Mouse (Mus musculus) ES-Bruce4 (cell line): Measurements from ENCODE around the gene Dcaf5. TPM values are rescaled to one million over a fixed set of nuclear protein-coding genes. Genes with fewer than 3 reads are reported as not detected.
A peak's percentile ranks its signal among the peaks of the same experiment; 100 is the strongest.

Experiments used
- H3K27ac ChIP-seq: 2 replicates; pipeline ENCODE4 v1.5.1; 2012; ENCODE audit warnings: low read length, inconsistent platforms; ENCODE audit not compliant: insufficient read depth
- H3K27me3 ChIP-seq: 2 replicates; pipeline ENCODE4 v1.6.1; 2012; ENCODE audit warnings: mild to moderate bottlenecking, low read length, inconsistent platforms; ENCODE audit not compliant: control insufficient read depth, poor library complexity, insufficient read depth, severe bottlenecking
- H3K36me3 ChIP-seq: 2 replicates; pipeline ENCODE4 v1.6.1; 2012; ENCODE audit warnings: inconsistent platforms, mild to moderate bottlenecking, low read length, moderate library complexity; ENCODE audit not compliant: control insufficient read depth, poor library complexity, insufficient read depth, severe bottlenecking
- H3K4me1 ChIP-seq: one replicate; pipeline ENCODE4 v1.8.1; 2011; ENCODE audit warnings: low read length; ENCODE audit not compliant: control insufficient read depth, insufficient read depth
- H3K4me3 ChIP-seq: 2 replicates; pipeline ENCODE4 v1.5.1; 2011; ENCODE audit warnings: low read depth, mild to moderate bottlenecking, low read length
- H3K9ac ChIP-seq: 2 replicates; pipeline ENCODE4 v1.6.1; 2012; ENCODE audit warnings: low read depth, mild to moderate bottlenecking, inconsistent platforms; ENCODE audit not compliant: poor library complexity, severe bottlenecking
- H3K9me3 ChIP-seq: replicated peaks from 2 replicates; pipeline ENCODE4 v1.6.1; 2012; ENCODE audit warnings: mild to moderate bottlenecking, low read length, inconsistent platforms; ENCODE audit not compliant: control insufficient read depth, poor library complexity, insufficient read depth, severe bottlenecking
- CTCF ChIP-seq: IDR thresholded peaks from one replicate; pipeline ENCODE4 v1.8.1; 2011; ENCODE audit warnings: low read depth, low read length
- EP300 ChIP-seq: IDR thresholded peaks from 2 replicates; pipeline ENCODE4 v1.6.1; 2011; ENCODE audit warnings: low read depth, low read length; ENCODE audit not compliant: insufficient read depth
- POLR2A ChIP-seq: IDR thresholded peaks from one replicate; pipeline ENCODE4 v1.8.1; 2011; ENCODE audit warnings: low read length; ENCODE audit not compliant: insufficient read depth
- polyA plus RNA-seq: library from polyadenylated mRNA; stranded (reverse); fragments of >200 nt; gene quantifications from 2 replicates; pipeline ENCODE4 v1.2.4, GENCODE M21; 2011; ENCODE audit warnings: low read depth; ENCODE audit not compliant: missing spikeins, insufficient read depth, insufficient read length

Gene Dcaf5
- polyA plus RNA-seq, 1 experiment = 10.2 TPM

DNA sequence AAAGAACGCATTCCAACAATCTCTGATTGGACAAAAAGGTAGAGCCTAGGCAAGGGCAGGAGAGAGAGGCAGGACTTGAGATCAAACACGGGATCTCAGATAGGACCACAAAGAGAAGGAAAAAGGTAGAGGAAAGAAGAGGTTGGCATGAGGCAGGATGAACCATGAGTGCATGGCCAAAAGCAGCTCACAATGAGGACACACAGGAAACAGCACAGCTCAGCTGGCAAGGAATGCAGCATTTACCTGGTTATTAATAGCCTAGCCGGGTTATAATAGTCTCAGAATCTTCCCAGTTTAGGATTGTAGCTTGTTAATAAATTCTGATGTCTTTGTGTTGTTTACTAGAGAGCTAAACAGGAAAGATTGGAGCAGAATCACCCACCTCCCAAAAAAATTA is 8.7 kb downstream of the Dcaf5 start:
- H3K27ac ChIP-seq = no peak overlapping the region
- H3K9me3 ChIP-seq = peaks cover 11% of the 10 kb centered on the region
- no peaks in the 10 kb centered on the region for H3K4me1 ChIP-seq
- TF ChIP-seq POLR2A = no peak
- TF ChIP-seq CTCF = no peak
- no peak for TF ChIP-seq EP300
- no peak overlapping the region for H3K4me3 ChIP-seq
- no peaks in the 10 kb centered on the region for H3K27me3 ChIP-seq
- no peaks in the 10 kb centered on the region for H3K36me3 ChIP-seq
- H3K9ac ChIP-seq = no peak overlapping the region

DNA sequence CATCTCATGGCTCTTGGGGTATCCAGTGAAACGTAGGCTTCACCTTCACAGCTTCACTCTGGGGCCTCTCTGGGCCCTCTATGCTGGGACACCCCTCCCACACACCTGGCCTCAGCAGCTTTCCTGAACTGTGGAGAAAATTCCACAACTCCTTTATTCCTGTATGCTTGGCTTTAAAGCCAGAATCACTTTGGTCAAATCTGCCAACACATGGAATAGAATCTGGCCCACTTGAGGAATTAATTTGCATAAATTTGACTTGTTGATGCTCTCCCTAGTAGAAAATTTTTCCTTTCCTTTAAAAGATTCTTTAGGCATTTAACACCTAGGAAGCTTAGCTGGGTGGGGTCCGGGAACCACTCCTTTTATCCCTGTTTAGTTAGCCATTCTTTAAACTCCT is 21.3 kb downstream of the Dcaf5 start:
- Histone ChIP-seq H3K27me3 (no peaks in the 10 kb centered on the region), H3K9ac (no peak overlapping the region), H3K4me1 (no peaks in the 10 kb centered on the region), H3K4me3 (no peak overlapping the region), H3K27ac (no peak overlapping the region), H3K9me3 (peaks cover 15% of the 10 kb centered on the region), H3K36me3 (no peaks in the 10 kb centered on the region)
- TF ChIP-seq EP300 = no peak
- no peak for TF ChIP-seq POLR2A
- TF ChIP-seq CTCF = no peak

DNA sequence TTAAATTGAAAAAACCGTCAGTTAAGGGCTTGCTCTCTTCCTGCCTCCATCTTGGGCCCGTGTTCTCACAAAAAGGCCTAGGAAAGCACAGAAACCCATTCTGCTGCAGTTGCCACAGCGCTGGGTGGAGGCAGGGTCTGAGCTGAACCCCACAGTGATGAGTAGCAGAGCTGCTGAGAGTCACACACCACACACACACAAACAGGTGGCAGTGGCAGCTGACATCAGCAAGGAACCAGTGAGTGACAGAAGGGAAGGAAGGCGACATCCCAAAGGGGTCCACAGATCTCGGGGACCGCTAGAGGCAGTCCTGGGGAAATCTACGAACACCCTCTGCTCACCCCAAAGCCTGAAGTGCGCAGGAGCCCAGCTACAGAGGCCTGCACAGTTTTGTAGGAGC is 25.5 kb downstream of the Dcaf5 start:
- no peak for TF ChIP-seq EP300
- TF ChIP-seq CTCF = no peak
- no peak for TF ChIP-seq POLR2A
- Histone ChIP-seq H3K9ac (no peak overlapping the region), H3K27ac (no peak overlapping the region), H3K36me3 (no peaks in the 10 kb centered on the region), H3K4me3 (no peak overlapping the region), H3K9me3 (peaks cover 7% of the 10 kb centered on the region), H3K27me3 (no peaks in the 10 kb centered on the region), H3K4me1 (no peaks in the 10 kb centered on the region)

DNA sequence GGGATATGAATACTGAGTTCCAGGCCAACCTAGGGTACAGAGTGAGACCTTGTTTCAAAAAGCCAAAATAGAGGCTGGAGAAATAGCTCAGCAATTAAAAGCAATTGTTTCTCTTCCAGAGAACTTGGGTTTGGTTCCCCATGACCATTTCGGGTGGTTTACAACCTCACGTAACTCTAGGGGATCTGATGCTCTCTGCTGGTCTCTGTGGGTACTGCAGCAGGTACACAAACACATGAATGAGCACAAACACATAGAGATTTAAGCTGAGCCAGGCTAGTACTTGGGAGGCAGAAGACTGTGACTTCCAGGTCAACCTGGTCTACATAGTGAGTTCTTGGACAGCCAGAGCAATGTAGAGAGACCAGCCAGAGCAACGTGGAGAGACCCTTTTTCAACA is 28.6 kb downstream of the Dcaf5 start:
- H3K9ac ChIP-seq = no peak overlapping the region
- no peaks in the 10 kb centered on the region; the same call in 1 of the 2 replicates for H3K36me3 ChIP-seq
- no peak overlapping the region for H3K4me3 ChIP-seq
- TF ChIP-seq POLR2A (no peak), EP300 (no peak), CTCF (peak; percentile 40)
- H3K4me1 ChIP-seq = no peaks in the 10 kb centered on the region
- H3K27me3 ChIP-seq = no peaks in the 10 kb centered on the region
- no peak overlapping the region for H3K27ac ChIP-seq
- H3K9me3 ChIP-seq = no peaks in the 10 kb centered on the region

DNA sequence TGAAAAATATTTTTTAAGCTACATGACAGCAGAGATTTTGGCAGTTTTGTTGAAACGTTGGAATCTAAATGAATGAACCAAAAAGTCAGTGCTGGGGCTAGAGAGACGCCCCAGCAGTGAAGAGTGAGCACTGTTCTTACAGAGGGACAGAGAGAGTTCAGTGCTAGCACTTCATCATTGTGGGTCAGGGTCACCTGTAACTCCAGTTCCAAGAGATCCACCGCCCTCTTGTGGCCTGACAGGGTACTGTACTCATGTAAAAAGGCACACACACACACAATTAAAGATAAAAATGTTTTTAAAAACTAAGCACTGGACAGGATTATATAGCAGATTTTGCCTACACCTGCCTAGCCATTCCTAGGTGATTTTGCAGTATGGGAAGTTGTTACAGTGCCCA is 29.8 kb downstream of the Dcaf5 start:
- no peak overlapping the region for H3K9ac ChIP-seq
- no peak overlapping the region for H3K4me3 ChIP-seq
- H3K27ac ChIP-seq = no peak overlapping the region
- H3K27me3 ChIP-seq = no peaks in the 10 kb centered on the region
- no peaks in the 10 kb centered on the region for H3K4me1 ChIP-seq
- no peaks in the 10 kb centered on the region; the same call in 1 of the 2 replicates for H3K36me3 ChIP-seq
- no peaks in the 10 kb centered on the region for H3K9me3 ChIP-seq
- TF ChIP-seq EP300 = no peak
- TF ChIP-seq POLR2A = no peak
- peak; percentile 69 for TF ChIP-seq CTCF

DNA sequence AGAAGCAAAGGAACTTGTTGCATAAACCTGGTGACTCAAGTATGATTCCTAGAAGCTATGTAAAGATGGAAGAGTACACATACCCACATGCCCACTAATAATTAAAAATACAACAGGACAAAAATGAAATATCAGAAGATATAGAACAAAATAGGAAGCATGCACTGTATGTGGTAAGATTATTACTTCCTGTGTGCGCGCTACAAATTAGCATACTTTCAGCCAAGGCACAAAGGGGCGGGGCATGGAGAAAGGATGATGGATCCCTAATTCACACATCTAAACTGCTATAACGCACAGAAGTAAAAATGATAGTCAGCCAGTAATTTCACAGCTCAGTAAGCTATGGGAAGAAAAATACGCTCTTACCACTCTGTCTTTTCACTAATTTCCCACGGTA is 32.3 kb downstream of the Dcaf5 start:
- H3K27ac ChIP-seq = no peak overlapping the region
- no peaks in the 10 kb centered on the region; the same call in 1 of the 2 replicates for H3K36me3 ChIP-seq

More for the DNA sequence above, 32.3 kb downstream of the Dcaf5 start:
- Histone ChIP-seq H3K4me1 (no peaks in the 10 kb centered on the region), H3K9ac (no peak overlapping the region), H3K9me3 (no peaks in the 10 kb centered on the region), H3K4me3 (no peak overlapping the region), H3K27me3 (no peaks in the 10 kb centered on the region)
- TF ChIP-seq EP300 (no peak), POLR2A (no peak), CTCF (no peak)
